Mouse (Mus musculus): ENCODE data around the gene Rab11fip5.

DNA sequence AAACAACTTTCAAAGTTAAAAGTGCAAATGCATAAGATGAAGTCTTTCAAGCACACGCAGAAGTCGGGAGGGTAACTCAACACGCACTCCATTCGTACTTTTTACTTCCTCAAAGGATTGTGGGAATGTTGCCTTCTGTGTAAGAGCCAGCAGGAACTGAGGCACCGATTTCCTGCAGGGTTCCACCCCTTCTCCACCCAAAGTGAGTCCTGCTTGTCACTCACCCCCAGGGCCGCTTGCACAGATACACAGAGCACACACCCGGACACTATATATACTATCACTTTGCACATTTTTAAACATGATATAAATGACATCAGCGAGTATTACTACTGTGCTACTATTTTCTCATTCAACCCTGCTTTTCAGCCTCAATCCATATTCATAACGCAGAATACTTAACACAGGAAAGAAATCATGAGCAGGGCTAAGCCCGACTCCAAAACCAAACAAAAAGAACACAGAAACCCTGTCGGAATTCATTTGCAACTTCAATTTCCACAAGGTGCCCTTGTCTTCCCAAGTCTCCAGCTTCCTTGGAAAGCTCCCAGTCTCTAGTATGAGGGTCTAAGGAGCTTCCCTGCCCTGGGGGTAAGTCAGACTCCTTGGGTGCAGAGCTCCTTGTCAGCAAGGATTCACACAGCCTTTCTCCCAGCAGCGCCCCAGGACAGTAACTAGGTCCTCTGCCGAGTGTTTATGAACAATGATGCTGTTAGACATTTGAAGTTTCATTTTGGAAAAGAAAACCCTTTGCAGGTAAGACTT is 88.0 kb downstream of the Rab11fip5 start:
- TF ChIP-seq CTCF (IDR thresholded peaks at IDR 0.05; ENCODE audit: extremely low read depth, insufficient read length, insufficient replicate concordance, low read depth, low read length) = no peak
- TF ChIP-seq POLR2A (IDR thresholded peaks at IDR 0.05; ENCODE audit: low read depth, low read length) = no peak
